Mouse (Mus musculus) frontal cortex, postnatal 36 days (tissue): Measurements from ENCODE around the gene Igf1r.
A peak's percentile ranks its signal among the peaks of the same experiment; 100 is the strongest.

ENCODE experiments used
- DNase-seq, 2 experiments: peaks; one replicate each; pipeline ENCODE4 v3.0.0; 2022; ENCODE audit warnings: low spot score in 2 of 2

Gene Igf1r

GRCm38 (mm10) chr7:68117981-68118380 lies 165.4 kb downstream of the Igf1r start:
- no peak for DNase-seq

GRCm38 (mm10) chr7:68119605-68120004 lies 167.0 kb downstream of the Igf1r start:
- DNase-seq = no peak

GRCm38 (mm10) chr7:68122418-68122817 lies 169.8 kb downstream of the Igf1r start:
- no peak for DNase-seq

GRCm38 (mm10) chr7:68125347-68125746 lies 172.7 kb downstream of the Igf1r start:
- DNase-seq = no peak

- peak; percentile 45 to 48 for DNase-seq
Observed at GRCm38 (mm10) chr7:68127799-68128261, 175.2 kb downstream of the Igf1r start.

- DNase-seq = no peak
Observed at GRCm38 (mm10) chr7:68128271-68128674, 175.6 kb downstream of the Igf1r start.

GRCm38 (mm10) chr7:68129077-68129511 lies 176.5 kb downstream of the Igf1r start:
- DNase-seq = peak; percentile 98 to 100

- DNase-seq = peak; percentile 91 to 96
Observed at GRCm38 (mm10) chr7:68129546-68130253, 177.1 kb downstream of the Igf1r start.

- DNase-seq = no peak
Observed at GRCm38 (mm10) chr7:68130950-68131580, 178.4 kb downstream of the Igf1r start.

- DNase-seq = no peak
Observed at GRCm38 (mm10) chr7:68133679-68134078, 181.1 kb downstream of the Igf1r start.

- no peak for DNase-seq
Observed at GRCm38 (mm10) chr7:68134948-68135347, 182.3 kb downstream of the Igf1r start.

- DNase-seq = no peak
Observed at GRCm38 (mm10) chr7:68136056-68136455, 183.4 kb downstream of the Igf1r start.

GRCm38 (mm10) chr7:68139384-68139783 lies 186.8 kb downstream of the Igf1r start:
- DNase-seq = no peak

GRCm38 (mm10) chr7:68140041-68140807 lies 187.6 kb downstream of the Igf1r start:
- DNase-seq = no peak

- DNase-seq = no peak
Observed at GRCm38 (mm10) chr7:68144266-68144665, 191.6 kb downstream of the Igf1r start.

GRCm38 (mm10) chr7:68148297-68149048 lies 195.8 kb downstream of the Igf1r start:
- no peak for DNase-seq

GRCm38 (mm10) chr7:68151892-68152291 lies 199.3 kb downstream of the Igf1r start:
- DNase-seq = no peak

- DNase-seq = no peak
Observed at GRCm38 (mm10) chr7:68152458-68152857, 199.8 kb downstream of the Igf1r start.

GRCm38 (mm10) chr7:68153269-68153668 lies 200.6 kb downstream of the Igf1r start:
- DNase-seq = peak in 1 of 2 experiments; percentile 19

- no peak for DNase-seq
Observed at GRCm38 (mm10) chr7:68154588-68154987, 202.0 kb downstream of the Igf1r start.

- no peak for DNase-seq
Observed at GRCm38 (mm10) chr7:68160094-68160791, 207.6 kb downstream of the Igf1r start.
